Mouse (Mus musculus): ENCODE results near the gene Gdpd1.
"Not testable (repeated sequence)": the region's sequence is repeated elsewhere in the genome, so short reads cannot be mapped to it uniquely, and the experiment has no call there.

Gdpd1 gene

GRCm38 (mm10) chr11:87026096-87026875 is 47.6 kb downstream of the Gdpd1 start:
- no peak for DNase-seq (ENCODE audit: low spot score in 2 of 2)

GRCm38 (mm10) chr11:87025351-87025750 is 48.5 kb downstream of the Gdpd1 start:
- no peak for DNase-seq (ENCODE audit: low spot score in 2 of 2)

DNA sequence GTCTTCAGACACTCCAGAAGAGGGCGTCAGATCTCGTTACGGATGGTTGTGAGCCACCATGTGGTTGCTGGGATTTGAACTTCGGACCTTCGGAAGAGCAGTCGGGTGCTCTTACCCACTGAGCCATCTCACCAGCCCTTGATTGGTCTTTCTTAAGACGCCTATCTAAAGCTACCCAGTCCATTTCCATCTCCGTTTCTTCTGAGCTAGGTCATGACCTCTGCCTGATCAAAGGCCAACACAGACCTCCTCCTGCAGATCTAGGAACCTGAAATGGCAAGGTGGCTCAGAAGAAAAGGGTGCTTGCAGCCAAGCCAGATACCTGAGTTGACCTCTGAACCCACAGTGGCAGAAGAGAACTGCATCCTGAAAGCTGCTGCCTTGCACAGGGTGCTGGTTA is 50.6 kb downstream of the Gdpd1 start:
- not testable (repeated sequence) for DNase-seq (ENCODE audit: low spot score in 2 of 2)

DNA sequence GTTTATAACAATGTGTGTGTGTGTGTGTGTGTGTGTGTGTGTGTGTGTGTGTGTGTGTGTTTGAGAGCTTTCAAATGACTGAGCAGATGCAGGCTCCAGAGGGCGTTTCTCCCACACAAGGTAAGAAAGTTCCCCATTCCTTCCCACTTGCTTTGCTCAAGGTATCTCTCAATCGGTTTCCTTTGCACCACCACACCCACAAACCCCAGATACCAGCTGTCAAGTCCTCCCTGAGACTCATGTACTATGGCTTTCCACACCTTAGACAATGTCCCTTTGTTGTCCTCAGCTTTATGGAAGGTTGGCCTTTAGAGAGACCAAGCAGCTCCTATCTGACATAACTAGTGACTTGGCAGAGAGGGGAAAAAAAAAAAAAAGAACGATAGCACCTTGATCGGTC is 51.1 kb downstream of the Gdpd1 start:
- no peak for DNase-seq (ENCODE audit: low spot score in 2 of 2)

DNA sequence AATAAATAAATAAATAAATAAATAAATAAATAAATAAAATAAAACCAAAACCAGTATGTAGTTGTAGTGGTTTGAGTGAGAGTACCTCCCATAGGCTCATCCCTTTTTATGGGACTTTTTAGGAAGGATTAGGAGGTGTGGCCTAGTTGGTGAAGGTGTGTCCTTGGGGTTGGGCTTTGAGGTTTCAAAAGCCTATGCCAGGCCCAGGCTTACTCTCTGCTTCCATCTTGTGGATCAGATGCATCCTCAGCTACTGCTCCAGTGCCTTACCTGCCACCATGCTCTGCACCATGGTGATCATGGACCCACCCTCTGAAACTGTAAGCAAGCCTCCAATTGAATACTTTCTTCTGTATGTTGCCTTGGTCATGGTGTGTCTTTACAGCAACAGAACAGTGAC is 52.3 kb downstream of the Gdpd1 start:
- DNase-seq (ENCODE audit: low spot score in 2 of 2) = no peak

DNA sequence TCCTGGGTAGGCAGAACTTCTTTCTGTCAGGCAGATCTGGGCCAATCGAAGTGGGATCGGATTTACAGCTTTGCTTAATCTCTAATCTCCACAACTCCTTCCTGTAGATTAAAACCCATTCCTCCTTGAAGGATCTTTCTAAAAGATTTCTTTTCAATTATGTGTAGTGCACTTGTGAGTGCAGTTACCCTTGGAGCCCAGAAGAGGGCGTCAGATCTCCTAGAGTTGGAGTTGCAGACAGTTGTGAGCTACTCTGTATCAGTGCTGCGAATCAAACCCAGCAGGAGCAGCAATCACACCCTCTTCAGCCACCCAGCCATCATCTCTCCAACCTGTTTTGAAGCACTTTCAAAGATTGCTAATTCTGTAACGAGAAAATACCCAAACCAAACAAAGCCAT is 53.4 kb downstream of the Gdpd1 start:
- no peak for DNase-seq (ENCODE audit: low spot score in 2 of 2)

DNA sequence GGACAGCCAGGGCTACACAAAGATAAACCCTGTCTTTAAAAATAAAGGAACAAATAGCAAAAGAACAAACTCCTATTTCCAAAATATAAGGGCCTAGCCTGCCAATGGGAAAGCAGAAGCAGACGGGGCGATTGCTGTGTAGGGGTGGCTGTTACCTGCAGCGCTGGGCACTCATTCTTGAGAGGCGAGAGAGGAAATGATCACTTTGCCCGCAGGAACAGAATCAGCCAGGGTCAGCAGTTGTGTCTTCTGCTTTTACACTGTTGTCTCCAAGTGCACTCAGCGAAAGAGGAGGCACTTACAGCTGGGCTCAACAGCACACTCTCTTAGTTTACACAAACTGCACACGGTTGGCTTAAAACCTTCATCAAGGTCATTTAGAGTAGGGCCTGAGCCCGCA is 54.4 kb downstream of the Gdpd1 start:
- DNase-seq (ENCODE audit: low spot score in 2 of 2) = no peak

- no peak for DNase-seq (ENCODE audit: low spot score in 2 of 2)
Observed at GRCm38 (mm10) chr11:87018081-87018480, 55.8 kb downstream of the Gdpd1 start.

- no peak for DNase-seq (ENCODE audit: low spot score in 2 of 2)
Observed at GRCm38 (mm10) chr11:87015691-87016090, 58.2 kb downstream of the Gdpd1 start.

DNA sequence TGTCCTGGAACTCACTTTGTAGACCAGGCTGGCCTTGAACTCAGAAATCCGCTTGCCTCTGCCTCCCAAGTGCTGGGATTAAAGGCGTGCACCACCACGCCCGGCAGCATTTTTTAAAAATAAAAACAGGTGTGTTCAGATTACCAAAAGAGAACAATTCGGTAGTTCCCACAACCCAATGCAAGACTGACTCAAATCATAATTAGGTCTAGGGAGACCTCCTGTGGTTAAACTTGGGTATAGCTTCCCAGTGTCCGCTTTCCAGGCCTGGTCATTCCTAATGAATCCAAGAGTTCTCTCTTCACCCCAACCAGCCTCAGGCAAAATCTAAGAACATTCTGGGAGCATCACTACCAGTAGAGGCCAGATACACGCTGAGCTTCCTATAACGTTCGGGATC is 63.4 kb downstream of the Gdpd1 start:
- DNase-seq (ENCODE audit: low spot score in 2 of 2) = peak in 1 of 2 experiments; percentile 46

GRCm38 (mm10) chr11:87007371-87007770 is 66.5 kb downstream of the Gdpd1 start:
- DNase-seq (ENCODE audit: low spot score in 2 of 2) = no peak

DNA sequence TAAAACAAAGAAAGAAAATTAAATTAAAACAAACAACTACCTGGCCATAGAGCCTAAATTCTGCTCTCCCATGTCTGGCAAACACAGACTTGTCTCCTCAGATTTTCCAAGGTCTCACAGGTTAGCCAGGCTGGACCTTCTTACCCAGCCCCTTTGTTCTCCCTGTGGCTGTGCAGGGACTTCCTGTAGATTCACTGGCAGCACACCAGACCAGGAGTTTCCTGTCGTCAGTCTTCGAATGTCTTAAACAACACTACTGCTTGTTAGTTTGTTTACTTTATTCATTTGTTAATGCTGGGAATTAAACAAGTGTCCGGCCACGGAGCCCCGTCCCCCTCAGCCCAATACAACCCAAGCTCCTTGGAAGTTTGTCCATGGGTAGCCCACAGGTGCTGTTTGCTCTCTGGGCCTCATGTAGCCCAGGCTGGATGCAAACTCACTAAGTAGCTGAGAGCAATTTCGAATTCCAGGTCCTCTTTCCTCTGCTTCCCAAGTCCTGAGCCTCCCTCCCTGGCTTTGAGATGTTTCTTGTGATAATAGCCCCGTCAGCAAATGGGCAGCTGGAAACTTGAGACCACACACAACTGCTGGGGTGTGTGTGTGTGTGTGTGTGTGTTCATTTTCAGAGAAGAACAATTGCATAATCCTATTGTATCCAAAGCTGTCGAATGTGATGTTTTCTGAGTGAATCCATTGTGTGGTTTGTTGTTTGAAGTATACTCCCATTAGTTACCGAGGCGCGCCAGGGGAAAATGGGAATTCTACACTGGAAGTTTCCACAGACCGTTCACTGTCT is 68.7 kb downstream of the Gdpd1 start:
- DNase-seq (ENCODE audit: low spot score in 2 of 2) = no peak

DNA sequence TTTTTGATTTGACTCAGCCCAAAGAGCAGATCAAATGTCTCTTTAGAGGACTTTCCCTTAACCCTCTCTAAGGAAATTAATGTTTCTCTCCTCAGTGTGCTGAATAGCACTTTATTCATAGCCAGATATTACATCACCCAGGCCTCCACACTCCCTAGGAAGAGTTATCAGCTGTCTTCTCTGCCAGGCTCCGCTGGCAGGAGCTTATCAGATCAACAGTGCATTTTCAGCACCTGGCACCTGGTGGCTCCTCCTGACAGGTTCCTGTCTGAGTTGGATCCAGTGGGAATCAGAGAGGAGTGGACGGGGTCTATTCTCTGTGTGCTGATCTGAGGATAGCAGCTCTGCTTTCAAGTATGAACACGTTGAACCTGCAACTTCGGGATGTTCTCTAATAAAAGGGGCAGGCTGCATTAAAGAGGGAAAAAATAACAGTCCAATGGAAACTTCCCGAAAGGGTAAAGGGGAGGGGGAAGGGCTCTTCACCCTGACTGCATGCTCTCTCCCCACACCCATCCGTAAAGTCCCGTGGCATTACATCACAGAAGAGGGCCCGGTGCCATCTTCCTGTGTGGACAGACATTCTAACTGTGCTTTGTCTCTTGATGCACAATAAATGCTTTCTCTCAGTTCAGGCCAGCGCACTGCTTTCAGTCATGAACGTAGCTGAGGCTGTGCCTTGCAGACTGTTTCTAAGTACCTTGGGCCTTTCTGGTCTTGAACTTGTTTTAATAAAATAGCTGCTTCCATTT is 71.6 kb downstream of the Gdpd1 start:
- DNase-seq (ENCODE audit: low spot score in 2 of 2) = no peak

DNA sequence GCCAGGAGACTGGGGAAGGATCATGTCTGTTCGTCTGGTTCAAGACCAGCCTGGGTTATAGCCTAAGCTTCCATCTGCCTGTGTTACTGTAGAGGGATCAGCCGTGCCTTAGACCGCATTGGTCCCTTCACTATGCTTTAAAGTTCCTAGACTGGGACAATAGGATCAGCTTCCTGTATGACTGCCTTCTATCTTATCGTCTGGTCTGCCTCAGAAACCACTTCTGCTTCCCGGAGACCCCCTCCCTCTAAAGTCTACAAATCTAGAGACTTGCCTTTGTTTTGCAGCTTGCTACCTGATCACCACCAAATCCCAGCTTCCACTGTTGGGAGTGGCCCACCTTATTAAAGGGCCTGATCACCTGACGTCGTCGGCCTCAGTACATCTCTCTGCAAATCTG is 72.6 kb downstream of the Gdpd1 start:
- no peak for DNase-seq (ENCODE audit: low spot score in 2 of 2)

DNA sequence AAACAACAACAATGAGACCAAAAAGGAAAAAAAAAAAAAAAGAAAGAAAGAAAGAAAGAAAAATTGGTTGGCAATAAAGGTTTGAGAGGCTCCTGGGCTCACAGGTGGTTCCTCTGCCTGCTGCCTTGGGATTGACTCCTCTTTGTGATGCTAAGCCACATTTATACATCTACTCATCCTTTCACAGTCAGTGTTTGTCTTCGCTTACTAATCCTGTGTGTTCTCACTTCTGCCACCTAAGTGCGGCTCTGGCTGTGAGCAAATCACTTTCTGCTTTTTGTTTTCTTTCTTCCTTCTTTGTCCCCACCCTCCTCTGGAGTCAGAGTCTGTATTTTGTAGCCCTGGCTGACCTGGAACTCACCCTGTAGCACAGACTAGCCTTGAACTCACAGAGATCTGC is 77.6 kb downstream of the Gdpd1 start:
- no peak for DNase-seq (ENCODE audit: low spot score in 2 of 2)

- DNase-seq (ENCODE audit: low spot score in 2 of 2) = peak in 1 of 2 experiments; percentile 44
Observed at GRCm38 (mm10) chr11:86995625-86996221, 78.1 kb downstream of the Gdpd1 start.

DNA sequence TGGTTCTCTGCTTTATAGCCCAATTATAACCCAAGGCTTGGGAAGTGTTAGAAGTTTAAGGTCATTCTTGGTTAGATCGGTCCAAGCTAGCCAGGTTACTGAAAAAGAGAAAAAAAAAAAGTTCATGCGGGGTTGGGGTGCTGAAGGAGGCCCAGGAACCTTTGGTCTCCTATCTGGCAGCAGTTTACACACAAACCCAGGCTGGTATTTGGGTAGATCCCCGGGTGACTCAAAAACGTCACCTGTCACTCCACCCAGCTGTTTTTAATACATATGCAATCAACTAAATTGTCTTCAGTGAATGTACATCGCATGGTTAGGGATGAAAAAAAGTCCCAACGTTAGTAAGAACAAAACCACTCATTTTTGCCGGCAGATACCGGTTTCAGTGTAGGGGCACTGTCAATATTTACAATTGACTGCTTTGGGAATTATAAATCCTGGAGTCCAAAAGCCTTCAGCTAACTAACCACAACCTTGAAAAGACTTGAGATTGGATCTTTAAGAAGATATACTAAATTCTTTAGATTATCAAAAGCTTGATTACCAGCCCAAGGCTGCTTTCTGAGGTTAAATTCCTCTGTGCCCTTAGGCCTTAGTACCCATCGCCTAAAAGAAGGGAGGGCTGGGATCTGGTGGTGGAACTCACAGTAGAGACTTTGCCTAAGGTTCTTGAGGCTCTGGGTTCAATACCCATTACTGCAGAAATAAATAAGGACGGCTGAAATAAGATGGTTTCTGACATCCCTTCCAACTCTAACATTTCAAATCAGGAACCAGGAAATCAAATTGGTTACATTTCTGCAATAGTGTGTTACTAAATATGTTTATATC is 78.9 kb downstream of the Gdpd1 start:
- DNase-seq (ENCODE audit: low spot score in 2 of 2) = no peak

DNA sequence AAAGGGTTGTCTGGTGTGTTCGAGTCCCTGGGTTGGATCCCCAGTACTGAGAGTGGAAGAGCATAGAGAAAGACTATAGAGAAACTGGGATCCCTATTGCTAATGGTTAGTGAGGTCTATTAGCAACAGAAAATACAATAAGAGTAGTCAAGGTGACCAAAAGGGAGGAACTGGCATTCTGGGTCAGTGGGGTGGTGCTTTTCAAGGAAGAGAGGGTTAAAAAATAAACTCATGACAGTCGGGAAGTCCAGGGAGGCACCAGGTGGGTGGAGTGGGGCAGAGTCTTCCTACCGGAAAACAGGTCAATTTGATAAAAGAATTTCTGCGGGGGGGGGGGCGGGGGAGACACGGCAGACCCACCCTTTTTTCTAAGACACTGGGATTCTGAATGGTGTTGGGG is 79.5 kb downstream of the Gdpd1 start:
- DNase-seq (ENCODE audit: low spot score in 2 of 2) = no peak

- peak; percentile 95 for DNase-seq (ENCODE audit: low spot score in 2 of 2)
Observed at GRCm38 (mm10) chr11:86993041-86994037, 80.5 kb downstream of the Gdpd1 start, which contains the start of gene Ypel2. TSS of gene Ypel2 (minus strand) at chr11:86993707.

Data from frontal cortex, postnatal 25 days (tissue).